Mouse (Mus musculus) spleen, adult 2 months (tissue): ENCODE measurements around the gene Mrc2. TPM values are rescaled to one million over a fixed set of nuclear protein-coding genes. Genes with fewer than 3 reads are reported as not detected.

Experiments used
- DNase-seq, 2 experiments: peaks; one replicate each; pipeline versions ENCODE4 v3.0.0 to v3.0.0-alpha.2; 2012 to 2021; ENCODE audit warnings: low spot score in 2 of 2, low read depth in 1 of 2
- H3K27ac ChIP-seq: fragments of 200-500 bp; 2 replicates; pipeline ENCODE4 v1.5.1; 2012; ENCODE audit warnings: low read length, inconsistent platforms; ENCODE audit not compliant: insufficient read depth
- H3K27me3 ChIP-seq: fragments of 200-500 bp; 2 replicates; pipeline ENCODE4 v1.6.1; 2012; ENCODE audit warnings: mild to moderate bottlenecking, moderate library complexity, low read length, inconsistent platforms; ENCODE audit not compliant: control insufficient read depth, insufficient read depth
- H3K36me3 ChIP-seq: fragments of 200-500 bp; 2 replicates; pipeline ENCODE4 v1.6.1; 2012; ENCODE audit warnings: mild to moderate bottlenecking, low read length, inconsistent platforms; ENCODE audit not compliant: control insufficient read depth, insufficient read depth
- H3K4me1 ChIP-seq: fragments of 200-500 bp; 2 replicates; pipeline ENCODE4 v1.6.1; 2011; ENCODE audit warnings: inconsistent platforms; ENCODE audit not compliant: control insufficient read depth, insufficient read depth, insufficient read length
- H3K4me3 ChIP-seq: fragments of 200-500 bp; 2 replicates; pipeline ENCODE4 v1.5.1; 2011; ENCODE audit warnings: mild to moderate bottlenecking, inconsistent platforms; ENCODE audit not compliant: insufficient read depth, insufficient read length; ENCODE audit errors: extremely low read depth
- CTCF ChIP-seq: fragments of 200-500 bp; IDR thresholded peaks from 2 replicates; pipeline ENCODE4 v1.5.1; 2011; ENCODE audit warnings: mild to moderate bottlenecking, inconsistent platforms; ENCODE audit not compliant: insufficient read depth, insufficient read length, insufficient replicate concordance; ENCODE audit errors: extremely low read depth
- POLR2A ChIP-seq: fragments of 200-500 bp; IDR thresholded peaks from 2 replicates; pipeline ENCODE4 v1.6.1; 2011; ENCODE audit warnings: low read depth, low read length, inconsistent platforms
- WGBS: fragments of 180-500 bp; shearing (Covaris S2); methylation state at CpG from one replicate; pipeline ENCODE4 v1.1.7; 2018; 5-methylcytosine and 5-hydroxymethylcytosine counted together
- polyA plus RNA-seq: library from polyadenylated mRNA; depleted of rRNA; stranded (reverse); fragments of >200 nt; gene quantifications from 2 replicates; pipeline ENCODE4 v1.2.3, GENCODE M21; 2012

Mrc2 gene
- polyA plus RNA-seq, 1 experiment: 5.9 TPM

GRCm38 (mm10) chr11:105282460-105282859 is 10.0 kb upstream of the Mrc2 start:
- TF ChIP-seq POLR2A (no peak), CTCF (no peak)
- Histone ChIP-seq H3K4me3 (no peak overlapping the region), H3K4me1 (no peaks in the 10 kb centered on the region), H3K27ac (no peak overlapping the region), H3K27me3 (no peaks in the 10 kb centered on the region), H3K36me3 (peaks cover 35% of the 10 kb centered on the region)
- DNase-seq: no peak
- WGBS: 91% methylated on average over 2 of the region's 2 CpGs

DNA sequence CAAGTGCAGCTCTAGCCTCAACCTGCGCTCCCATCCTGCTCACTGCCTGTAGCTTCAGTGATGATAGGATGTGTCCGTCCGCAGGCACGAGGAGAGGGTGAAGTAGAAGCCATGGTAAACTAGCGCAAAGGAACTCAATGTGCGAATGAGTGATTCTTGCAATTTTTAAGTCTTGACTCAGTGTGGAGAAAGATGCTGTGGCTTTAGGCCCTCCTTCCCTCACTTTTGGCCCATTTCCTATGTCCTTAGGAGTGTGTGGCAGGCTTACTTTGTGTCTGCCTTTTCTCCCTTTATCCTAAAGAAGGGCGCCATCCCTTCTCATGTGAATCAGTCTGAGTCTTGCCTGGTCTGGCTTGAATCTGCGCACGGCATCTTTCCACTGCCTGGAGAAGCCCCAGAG is 9.4 kb upstream of the Mrc2 start:
- no peak overlapping the region for H3K4me3 ChIP-seq
- H3K4me1 ChIP-seq: no peaks in the 10 kb centered on the region
- H3K36me3 ChIP-seq: peaks cover 36% of the 10 kb centered on the region
- no peak for TF ChIP-seq CTCF
- no peak for TF ChIP-seq POLR2A
- no peak overlapping the region for H3K27ac ChIP-seq
- WGBS: 96% methylated on average over 9 of the region's 9 CpGs
- DNase-seq: no peak
- no peaks in the 10 kb centered on the region for H3K27me3 ChIP-seq

DNA sequence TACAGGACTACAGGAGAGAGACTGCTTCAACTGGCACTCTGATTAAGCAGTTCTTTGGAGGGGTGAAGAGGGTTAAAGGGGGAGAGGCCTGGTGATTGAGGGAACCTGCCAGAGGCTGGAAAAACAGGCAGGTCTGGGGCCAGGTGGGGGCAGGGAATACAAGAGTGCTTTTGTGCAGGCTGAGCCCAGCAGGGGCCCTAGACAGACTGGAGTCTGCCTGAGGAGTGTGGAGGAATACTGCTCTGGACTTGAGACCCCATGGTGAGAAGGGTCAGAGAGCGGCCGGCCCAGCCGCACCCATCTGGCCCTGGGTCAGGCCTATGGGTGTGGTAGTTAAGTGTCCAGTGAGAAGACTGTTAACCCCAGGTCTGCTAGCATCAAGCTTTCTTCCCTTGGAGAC is 6.7 kb upstream of the Mrc2 start:
- 93% methylated on average over 3 of the region's 3 CpGs for WGBS
- Histone ChIP-seq H3K4me3 (no peak overlapping the region), H3K36me3 (peaks cover 27% of the 10 kb centered on the region), H3K4me1 (no peaks in the 10 kb centered on the region), H3K27ac (no peak overlapping the region), H3K27me3 (no peaks in the 10 kb centered on the region)
- no peak for TF ChIP-seq POLR2A
- DNase-seq: no peak

DNA sequence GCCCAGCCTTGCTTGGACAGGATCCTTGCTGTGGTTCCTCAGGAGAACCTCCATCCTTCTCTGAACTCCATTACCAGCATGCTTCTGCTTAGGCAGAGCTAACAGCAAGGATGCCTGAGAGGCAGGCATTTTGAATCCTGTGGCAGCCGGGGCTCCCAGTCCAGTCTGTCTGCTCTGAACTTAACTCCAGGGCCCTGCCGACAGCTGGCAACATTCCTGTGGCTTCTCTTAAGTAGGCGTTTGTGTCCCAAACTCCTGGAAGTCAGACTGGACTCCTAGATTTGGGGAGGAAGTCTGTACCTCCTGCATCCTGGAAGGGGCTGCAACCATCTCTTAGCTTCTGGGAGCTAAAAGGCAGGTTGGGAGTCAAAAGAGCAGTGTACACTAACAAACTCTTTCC is 3.0 kb upstream of the Mrc2 start:
- DNase-seq: no peak
- TF ChIP-seq CTCF (no peak), POLR2A (no peak)
- WGBS: 86% methylated on average over 3 of the region's 3 CpGs
- Histone ChIP-seq H3K36me3 (peaks cover 10% of the 10 kb centered on the region), H3K4me3 (no peak overlapping the region), H3K27ac (no peak overlapping the region), H3K27me3 (peaks cover 10% of the 10 kb centered on the region), H3K4me1 (peaks cover 5% of the 10 kb centered on the region; the same call in 1 of the 2 replicates)

- 26% methylated on average over 10 of the region's 10 CpGs for WGBS
- peaks cover 6% of the 10 kb centered on the region for H3K4me1 ChIP-seq
- H3K27me3 ChIP-seq: peaks cover 10% of the 10 kb centered on the region
- no peak overlapping the region for H3K4me3 ChIP-seq
- H3K27ac ChIP-seq: peak overlapping the region; percentile 54; the same call in 1 of the 2 replicates
- no peak for DNase-seq
- peaks cover 8% of the 10 kb centered on the region for H3K36me3 ChIP-seq
- TF ChIP-seq CTCF (no peak), POLR2A (no peak)
Observed at GRCm38 (mm10) chr11:105291681-105292123, 741 bp upstream of the Mrc2 start.

- Histone ChIP-seq H3K27ac (no peak overlapping the region), H3K4me3 (no peak overlapping the region)
Observed at GRCm38 (mm10) chr11:105293101-105293581, 698 bp downstream of the Mrc2 start.

DNA sequence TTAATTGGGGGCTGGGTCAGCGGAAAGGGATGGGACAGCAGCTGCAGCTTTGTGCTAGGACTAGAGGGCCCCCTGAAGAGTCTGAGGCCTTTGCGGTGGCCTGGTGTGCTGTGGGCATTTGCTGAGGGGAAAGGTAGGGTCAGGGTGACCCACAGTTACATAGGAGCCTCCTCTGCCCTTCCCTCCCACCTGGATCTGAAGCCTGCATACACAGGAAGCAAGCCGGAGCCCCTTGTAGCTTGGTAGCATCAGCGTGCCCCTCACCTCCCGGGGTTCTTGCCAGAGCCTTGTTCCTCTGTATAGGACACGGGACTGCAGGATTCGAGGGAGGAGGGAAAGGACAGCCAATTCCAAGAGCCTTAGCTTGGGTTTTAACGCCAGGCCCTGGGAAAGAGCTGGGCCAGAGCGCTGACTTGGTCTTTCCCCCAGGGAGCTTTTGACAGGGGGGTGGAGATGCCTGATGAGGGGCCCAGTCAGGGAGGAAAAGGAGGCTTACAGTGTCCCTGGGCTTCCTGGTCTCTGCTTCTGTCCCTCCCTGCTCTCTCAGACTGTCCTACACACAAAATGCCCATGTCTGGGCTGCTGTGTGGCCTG is 1.6 kb downstream of the Mrc2 start:
- DNase-seq: no peak
- 39% methylated on average over 9 of the region's 9 CpGs for WGBS
- no peak overlapping the region for H3K27ac ChIP-seq
- peaks cover 6% of the 10 kb centered on the region for H3K4me1 ChIP-seq
- no peaks in the 10 kb centered on the region for H3K36me3 ChIP-seq
- peaks cover 10% of the 10 kb centered on the region for H3K27me3 ChIP-seq
- H3K4me3 ChIP-seq: no peak overlapping the region
- no peak for TF ChIP-seq CTCF

More at GRCm38 (mm10) chr11:105293101-105293581, 698 bp downstream of the Mrc2 start:
- H3K36me3 ChIP-seq: peaks cover 1% of the 10 kb centered on the region; the same call in 1 of the 2 replicates
- H3K4me1 ChIP-seq: peaks cover 6% of the 10 kb centered on the region
- TF ChIP-seq CTCF: no peak
- TF ChIP-seq POLR2A: no peak
- DNase-seq: no peak
- H3K27me3 ChIP-seq: peaks cover 10% of the 10 kb centered on the region
- WGBS: 10% methylated on average over 25 of the region's 26 CpGs
